Mouse (Mus musculus): ENCODE results near the gene Guk1.
"Not testable (repeated sequence)": the region's sequence is repeated elsewhere in the genome, so short reads cannot be mapped to it uniquely, and the experiment has no call there.

- TF ChIP-seq CTCF, POLR2A (IDR thresholded peaks at IDR 0.05; ENCODE audit: extremely low read depth, insufficient read depth, low read length): not testable (repeated sequence)
Observed at GRCm38 (mm10) chr11:59212320-59212719, 20.3 kb upstream of the Guk1 start.
